Mouse (Mus musculus): ENCODE results near the gene Stx11. TPM values are rescaled to one million over a fixed set of nuclear protein-coding genes. Genes with fewer than 3 reads are reported as not detected.

Stx11 gene
- polyA plus RNA-seq, 1 experiment from 2014 or later = 1.0 TPM

DNA sequence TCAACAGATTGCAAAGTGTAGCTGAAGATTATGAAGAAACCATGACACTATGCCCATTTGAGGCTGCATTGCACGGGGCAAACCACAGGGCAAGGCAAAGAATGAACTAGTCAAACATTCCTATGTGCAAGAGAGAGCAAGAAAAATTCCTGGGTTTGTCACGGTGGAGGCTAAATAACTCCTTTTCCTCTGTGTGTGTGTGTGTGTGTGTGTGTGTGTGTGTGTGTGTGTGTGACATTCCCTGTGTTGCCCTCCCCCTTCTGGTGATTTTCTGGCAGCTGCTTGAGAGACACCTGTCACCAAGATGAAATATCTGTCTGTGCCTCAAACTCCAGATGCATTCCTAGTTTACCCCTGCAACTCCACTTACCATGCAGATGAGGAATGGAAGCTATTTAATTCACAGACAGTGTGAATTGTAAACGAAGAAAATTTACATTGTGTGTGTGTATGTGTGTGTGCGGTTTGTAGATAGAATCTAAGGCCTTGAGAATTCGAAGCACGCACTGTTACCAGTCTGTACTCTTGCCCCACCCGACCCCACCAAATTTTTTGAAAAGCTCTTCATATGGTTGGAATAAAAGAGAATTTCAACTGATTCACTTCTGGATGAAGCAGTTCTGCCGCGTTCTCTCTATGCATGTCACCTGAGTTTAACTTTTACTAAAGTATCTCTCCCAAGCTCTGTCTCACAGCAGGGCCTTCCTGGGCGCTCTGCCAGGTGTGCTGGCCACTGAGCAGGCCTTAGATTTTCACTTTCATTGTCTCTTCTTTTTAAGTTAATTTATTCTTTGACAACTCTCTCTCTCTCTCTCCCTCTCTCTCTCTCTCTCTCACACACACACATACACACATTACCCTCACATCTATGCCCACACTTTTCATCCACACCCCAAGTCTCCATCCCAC lies 32.4 kb downstream of the Stx11 start:
- 52% methylated on average over 10 of the region's 10 CpGs for WGBS
- H3K27ac ChIP-seq (ENCODE audit: low read depth, low read length) = no peak overlapping the region
- no peaks in the 10 kb centered on the region for H3K27me3 ChIP-seq (replicated peaks; ENCODE audit: control insufficient read depth, insufficient read depth, low read length)
- no peaks in the 10 kb centered on the region for H3K36me3 ChIP-seq (ENCODE audit: control insufficient read depth, insufficient read depth)
- no peak overlapping the region for H3K4me2 ChIP-seq (replicated peaks; ENCODE audit: low read depth)
- no peaks in the 10 kb centered on the region for H3K4me1 ChIP-seq (replicated peaks; ENCODE audit: control insufficient read depth, insufficient read depth, low read length)
- no peak for TF ChIP-seq CTCF (IDR thresholded peaks at IDR 0.05; ENCODE audit: low read depth)
- ATAC-seq = no peak
- H3K9me3 ChIP-seq (ENCODE audit: control insufficient read depth) = no peaks in the 10 kb centered on the region
- H3K4me3 ChIP-seq (ENCODE audit: low read depth, low read length) = no peak overlapping the region
- H3K9ac ChIP-seq (ENCODE audit: low read depth, low read length) = no peak overlapping the region

GRCm38 (mm10) chr10:12930351-12930905 lies 33.7 kb downstream of the Stx11 start:
- Histone ChIP-seq H3K9ac (ENCODE audit: low read depth, low read length) (no peak overlapping the region), H3K4me1 (replicated peaks; ENCODE audit: control insufficient read depth, insufficient read depth, low read length) (no peaks in the 10 kb centered on the region), H3K36me3 (ENCODE audit: control insufficient read depth, insufficient read depth) (no peaks in the 10 kb centered on the region), H3K4me2 (replicated peaks; ENCODE audit: low read depth) (no peak overlapping the region), H3K4me3 (ENCODE audit: low read depth, low read length) (no peak overlapping the region), H3K27ac (ENCODE audit: low read depth, low read length) (no peak overlapping the region), H3K9me3 (ENCODE audit: control insufficient read depth) (no peaks in the 10 kb centered on the region), H3K27me3 (replicated peaks; ENCODE audit: control insufficient read depth, insufficient read depth, low read length) (no peaks in the 10 kb centered on the region)
- WGBS = 54% methylated on average over 6 of the region's 6 CpGs
- no peak for TF ChIP-seq CTCF (IDR thresholded peaks at IDR 0.05; ENCODE audit: low read depth)
- ATAC-seq = no peak

DNA sequence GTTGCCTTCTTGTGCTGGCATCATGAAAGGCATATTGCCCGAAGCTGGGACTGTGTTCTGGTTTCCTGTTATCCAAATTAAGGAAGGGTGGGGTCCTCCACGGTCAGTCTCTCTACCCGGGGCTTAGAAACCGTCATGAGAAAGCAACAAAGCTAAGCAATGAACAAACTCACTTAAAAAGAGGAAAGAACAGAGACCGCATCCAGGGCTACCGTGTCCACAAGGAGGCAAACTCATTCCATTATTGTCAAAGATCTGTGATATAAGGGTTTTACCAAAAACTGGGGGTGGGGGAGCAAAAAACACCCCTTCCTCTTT lies 34.3 kb downstream of the Stx11 start:
- no peak for ATAC-seq
- no peaks in the 10 kb centered on the region for H3K27me3 ChIP-seq (replicated peaks; ENCODE audit: control insufficient read depth, insufficient read depth, low read length)
- TF ChIP-seq CTCF (IDR thresholded peaks at IDR 0.05; ENCODE audit: low read depth) = no peak
- H3K9me3 ChIP-seq (ENCODE audit: control insufficient read depth) = no peaks in the 10 kb centered on the region
- no peaks in the 10 kb centered on the region for H3K4me1 ChIP-seq (replicated peaks; ENCODE audit: control insufficient read depth, insufficient read depth, low read length)
- H3K9ac ChIP-seq (ENCODE audit: low read depth, low read length) = no peak overlapping the region
- no peak overlapping the region for H3K4me2 ChIP-seq (replicated peaks; ENCODE audit: low read depth)
- H3K27ac ChIP-seq (ENCODE audit: low read depth, low read length) = no peak overlapping the region
- no peaks in the 10 kb centered on the region for H3K36me3 ChIP-seq (ENCODE audit: control insufficient read depth, insufficient read depth)
- H3K4me3 ChIP-seq (ENCODE audit: low read depth, low read length) = no peak overlapping the region
- WGBS = 52% methylated on average over 6 of the region's 6 CpGs

GRCm38 (mm10) chr10:12929149-12929856 lies 34.8 kb downstream of the Stx11 start:
- no peak overlapping the region for H3K4me3 ChIP-seq (ENCODE audit: low read depth, low read length)
- H3K9ac ChIP-seq (ENCODE audit: low read depth, low read length) = no peak overlapping the region
- no peak for ATAC-seq
- 84% methylated on average over 7 of the region's 7 CpGs for WGBS
- no peaks in the 10 kb centered on the region for H3K4me1 ChIP-seq (replicated peaks; ENCODE audit: control insufficient read depth, insufficient read depth, low read length)
- H3K27ac ChIP-seq (ENCODE audit: low read depth, low read length) = no peak overlapping the region
- H3K9me3 ChIP-seq (ENCODE audit: control insufficient read depth) = no peaks in the 10 kb centered on the region
- H3K36me3 ChIP-seq (ENCODE audit: control insufficient read depth, insufficient read depth) = no peaks in the 10 kb centered on the region
- no peak for TF ChIP-seq CTCF (IDR thresholded peaks at IDR 0.05; ENCODE audit: low read depth)
- no peak overlapping the region for H3K4me2 ChIP-seq (replicated peaks; ENCODE audit: low read depth)
- no peaks in the 10 kb centered on the region for H3K27me3 ChIP-seq (replicated peaks; ENCODE audit: control insufficient read depth, insufficient read depth, low read length)

DNA sequence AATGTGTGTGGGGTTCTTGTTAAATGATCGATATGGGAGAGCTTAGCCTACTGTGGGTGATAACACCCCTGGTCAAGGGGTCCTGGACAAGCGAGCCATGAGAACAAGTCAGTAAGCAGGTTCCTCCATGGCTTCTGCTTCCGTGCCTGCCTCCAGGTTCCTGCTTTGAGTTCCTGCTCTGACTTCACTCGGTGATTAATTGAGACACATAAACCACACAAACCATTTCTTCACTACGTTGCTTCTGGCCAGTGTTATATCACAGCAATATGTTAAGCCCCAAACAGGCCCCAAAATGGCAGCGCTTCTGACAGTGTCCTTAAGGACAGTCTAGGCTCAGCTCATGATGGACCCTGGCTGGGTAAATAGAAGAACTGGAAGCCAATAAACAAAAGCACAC lies 35.9 kb downstream of the Stx11 start:
- H3K4me1 ChIP-seq (replicated peaks; ENCODE audit: control insufficient read depth, insufficient read depth, low read length) = no peaks in the 10 kb centered on the region
- ATAC-seq = no peak
- no peaks in the 10 kb centered on the region for H3K27me3 ChIP-seq (replicated peaks; ENCODE audit: control insufficient read depth, insufficient read depth, low read length)
- TF ChIP-seq CTCF (IDR thresholded peaks at IDR 0.05; ENCODE audit: low read depth) = no peak
- no peak overlapping the region for H3K4me3 ChIP-seq (ENCODE audit: low read depth, low read length)
- WGBS = 77% methylated on average over 6 of the region's 6 CpGs
- H3K9ac ChIP-seq (ENCODE audit: low read depth, low read length) = no peak overlapping the region
- no peaks in the 10 kb centered on the region for H3K36me3 ChIP-seq (ENCODE audit: control insufficient read depth, insufficient read depth)
- H3K9me3 ChIP-seq (ENCODE audit: control insufficient read depth) = no peaks in the 10 kb centered on the region
- no peak overlapping the region for H3K27ac ChIP-seq (ENCODE audit: low read depth, low read length)
- H3K4me2 ChIP-seq (replicated peaks; ENCODE audit: low read depth) = no peak overlapping the region

GRCm38 (mm10) chr10:12922574-12923353 lies 41.3 kb downstream of the Stx11 start:
- Histone ChIP-seq H3K9ac (ENCODE audit: low read depth, low read length) (peak overlapping the region; percentile 65), H3K9me3 (ENCODE audit: control insufficient read depth) (no peaks in the 10 kb centered on the region), H3K4me1 (replicated peaks; ENCODE audit: control insufficient read depth, insufficient read depth, low read length) (no peaks in the 10 kb centered on the region), H3K4me3 (ENCODE audit: low read depth, low read length) (peak overlapping the region; percentile 88), H3K4me2 (replicated peaks; ENCODE audit: low read depth) (peak overlapping the region; percentile 80), H3K27me3 (replicated peaks; ENCODE audit: control insufficient read depth, insufficient read depth, low read length) (no peaks in the 10 kb centered on the region), H3K36me3 (ENCODE audit: control insufficient read depth, insufficient read depth) (no peaks in the 10 kb centered on the region), H3K27ac (ENCODE audit: low read depth, low read length) (peak overlapping the region; percentile 79)
- ATAC-seq = peak; percentile 90
- under 1% methylated on average over 55 of the region's 55 CpGs for WGBS
- peak; percentile 76 for TF ChIP-seq CTCF (IDR thresholded peaks at IDR 0.05; ENCODE audit: low read depth)

Measured in intestine, postnatal 0 days (tissue).